Mouse (Mus musculus): ENCODE results near the gene Opcml. TPM values are rescaled to one million over a fixed set of nuclear protein-coding genes. Genes with fewer than 3 reads are reported as not detected.

The Opcml gene
- polyA plus RNA-seq, 2 experiments = 3.7 to 5.5 TPM

DNA sequence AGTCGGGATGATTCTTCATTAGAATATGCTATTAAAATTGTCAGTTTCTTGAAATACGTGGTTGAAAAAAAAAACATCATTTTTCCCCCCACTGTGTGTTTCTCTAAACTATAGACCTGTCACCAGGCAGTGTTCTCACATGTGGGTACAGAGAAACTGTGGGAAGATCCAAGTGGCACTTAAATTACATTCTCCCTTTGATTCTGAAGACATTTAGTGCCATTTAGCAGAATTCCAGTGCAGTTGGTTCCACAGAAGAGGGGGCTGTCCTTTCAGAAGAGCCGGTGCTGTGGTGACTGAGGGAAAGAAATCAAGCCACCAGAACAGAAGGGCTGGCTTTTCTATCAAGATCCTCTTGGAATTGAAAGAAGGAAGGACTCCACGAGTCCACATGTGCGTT, 181.7 kb downstream of the Opcml start:
- Histone ChIP-seq H3K27ac (replicated peaks; ENCODE audit: low read depth, low read length) (no peak overlapping the region), H3K9ac (ENCODE audit: low read depth, low read length, severe bottlenecking) (no peak overlapping the region), H3K4me2 (replicated peaks; ENCODE audit: low read depth, low read length, severe bottlenecking) (no peak overlapping the region), H3K4me3 (replicated peaks; ENCODE audit: low read length) (no peak overlapping the region), H3K27me3 (ENCODE audit: control insufficient read depth, insufficient read depth, low read length) (no peaks in the 10 kb centered on the region), H3K4me1 (ENCODE audit: control insufficient read depth, insufficient read depth, low read length) (no peaks in the 10 kb centered on the region), H3K9me3 (ENCODE audit: control insufficient read depth, low read length) (no peaks in the 10 kb centered on the region), H3K36me3 (ENCODE audit: control insufficient read depth, insufficient read depth, low read length) (no peaks in the 10 kb centered on the region)
- DNase-seq (ENCODE audit: low spot score) (no peak), ATAC-seq (ENCODE audit: low FRiP score, low read depth) (no peak)
- no peak for TF ChIP-seq POLR2A (IDR thresholded peaks at IDR 0.05; ENCODE audit: borderline replicate concordance, extremely low read depth, insufficient read depth, insufficient read length)
- 74% methylated on average over 5 of the region's 5 CpGs for WGBS

DNA sequence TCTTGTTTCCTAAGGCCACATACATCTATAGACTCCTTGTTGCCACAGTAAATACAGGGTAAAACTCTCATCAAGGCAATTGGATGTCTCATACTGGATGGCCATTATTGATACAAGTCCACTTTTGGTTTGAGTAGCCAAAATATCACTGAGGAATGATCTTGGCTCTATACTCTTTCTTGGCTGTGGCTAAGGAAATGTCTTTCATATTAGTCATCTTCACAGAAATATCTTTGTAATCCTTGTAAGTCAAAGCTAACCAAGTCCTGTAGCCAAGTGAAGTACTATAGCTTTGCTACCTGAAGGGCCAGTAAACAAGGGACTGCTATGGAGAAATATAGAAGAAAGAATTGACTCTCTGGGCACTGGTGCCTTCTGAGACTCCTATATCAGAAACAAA, 192.0 kb downstream of the Opcml start:
- Histone ChIP-seq H3K9me3 (ENCODE audit: control insufficient read depth, low read length) (no peaks in the 10 kb centered on the region), H3K9ac (ENCODE audit: low read depth, low read length, severe bottlenecking) (no peak overlapping the region), H3K4me2 (replicated peaks; ENCODE audit: low read depth, low read length, severe bottlenecking) (no peak overlapping the region), H3K27me3 (ENCODE audit: control insufficient read depth, insufficient read depth, low read length) (no peaks in the 10 kb centered on the region), H3K27ac (replicated peaks; ENCODE audit: low read depth, low read length) (no peak overlapping the region), H3K36me3 (ENCODE audit: control insufficient read depth, insufficient read depth, low read length) (no peaks in the 10 kb centered on the region), H3K4me1 (ENCODE audit: control insufficient read depth, insufficient read depth, low read length) (no peaks in the 10 kb centered on the region), H3K4me3 (replicated peaks; ENCODE audit: low read length) (no peak overlapping the region)
- TF ChIP-seq POLR2A (IDR thresholded peaks at IDR 0.05; ENCODE audit: borderline replicate concordance, extremely low read depth, insufficient read depth, insufficient read length) = no peak
- DNase-seq (ENCODE audit: low spot score) (no peak), ATAC-seq (ENCODE audit: low FRiP score, low read depth) (no peak)

DNA sequence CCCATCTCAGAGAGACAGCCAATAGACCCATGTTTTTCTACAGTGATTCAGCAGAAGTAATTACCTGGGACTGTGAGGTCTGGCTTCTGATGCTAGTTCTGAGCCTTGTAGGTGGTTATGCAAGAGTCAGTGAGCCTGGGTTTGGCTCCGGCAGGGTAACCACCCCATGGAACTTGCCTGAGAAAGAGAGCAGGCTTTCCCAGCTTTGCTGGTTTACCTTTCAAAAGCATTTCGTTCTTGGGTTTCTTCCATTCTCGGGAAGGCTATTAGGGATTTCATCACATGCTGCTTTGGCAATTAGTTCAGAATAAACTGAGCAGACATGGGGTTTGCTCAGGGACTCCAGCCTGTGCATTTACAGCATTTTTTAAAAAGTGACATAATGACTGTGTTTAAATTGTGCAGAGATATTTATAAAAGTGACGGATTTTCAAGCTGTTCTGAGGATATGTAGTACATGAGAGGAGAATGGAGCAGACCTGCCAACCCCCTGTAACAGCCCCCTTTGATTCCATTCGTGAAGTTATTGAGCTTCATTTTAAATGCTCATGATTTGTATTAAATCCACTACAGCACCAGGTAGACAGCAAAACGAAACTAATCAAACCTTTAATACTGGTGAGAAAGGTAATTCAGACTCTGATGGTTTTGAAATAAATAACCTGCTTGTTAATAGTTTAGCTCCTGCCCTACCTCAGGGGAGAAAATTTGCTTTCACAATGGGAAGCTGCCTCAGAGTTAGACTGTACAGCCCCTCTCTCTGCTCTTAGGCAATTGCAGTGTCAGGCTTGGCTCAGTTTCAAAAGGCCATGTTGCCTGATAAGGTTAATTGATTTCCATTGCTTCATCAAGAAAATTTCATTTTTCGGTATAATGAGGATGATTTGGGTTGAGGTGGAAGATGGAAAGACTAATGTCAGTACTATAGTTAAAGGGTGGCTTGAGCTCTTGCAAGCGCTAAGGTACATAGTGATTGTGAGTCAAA, 196.3 kb downstream of the Opcml start:
- 68% methylated on average over 8 of the region's 8 CpGs for WGBS
- Histone ChIP-seq H3K27ac (replicated peaks; ENCODE audit: low read depth, low read length) (no peak overlapping the region), H3K4me2 (replicated peaks; ENCODE audit: low read depth, low read length, severe bottlenecking) (no peak overlapping the region), H3K27me3 (ENCODE audit: control insufficient read depth, insufficient read depth, low read length) (no peaks in the 10 kb centered on the region), H3K4me3 (replicated peaks; ENCODE audit: low read length) (no peak overlapping the region), H3K9ac (ENCODE audit: low read depth, low read length, severe bottlenecking) (no peak overlapping the region), H3K4me1 (ENCODE audit: control insufficient read depth, insufficient read depth, low read length) (no peaks in the 10 kb centered on the region), H3K36me3 (ENCODE audit: control insufficient read depth, insufficient read depth, low read length) (no peaks in the 10 kb centered on the region), H3K9me3 (ENCODE audit: control insufficient read depth, low read length) (no peaks in the 10 kb centered on the region)
- DNase-seq (ENCODE audit: low spot score) (peak; percentile 12), ATAC-seq (ENCODE audit: low FRiP score, low read depth) (no peak)
- TF ChIP-seq POLR2A (IDR thresholded peaks at IDR 0.05; ENCODE audit: borderline replicate concordance, extremely low read depth, insufficient read depth, insufficient read length) = no peak

GRCm38 (mm10) chr9:27991611-27992010, 201.0 kb downstream of the Opcml start:
- no peaks in the 10 kb centered on the region for H3K27me3 ChIP-seq (ENCODE audit: control insufficient read depth, insufficient read depth, low read length)
- DNase-seq (ENCODE audit: low spot score) (no peak), ATAC-seq (ENCODE audit: low FRiP score, low read depth) (no peak)
- no peaks in the 10 kb centered on the region for H3K9me3 ChIP-seq (ENCODE audit: control insufficient read depth, low read length)
- no peak for TF ChIP-seq POLR2A (IDR thresholded peaks at IDR 0.05; ENCODE audit: borderline replicate concordance, extremely low read depth, insufficient read depth, insufficient read length)
- no peaks in the 10 kb centered on the region for H3K4me1 ChIP-seq (ENCODE audit: control insufficient read depth, insufficient read depth, low read length)
- H3K36me3 ChIP-seq (ENCODE audit: control insufficient read depth, insufficient read depth, low read length) = no peaks in the 10 kb centered on the region
- H3K27ac ChIP-seq (replicated peaks; ENCODE audit: low read depth, low read length) = no peak overlapping the region
- no peak overlapping the region for H3K4me3 ChIP-seq (replicated peaks; ENCODE audit: low read length)
- H3K9ac ChIP-seq (ENCODE audit: low read depth, low read length, severe bottlenecking) = no peak overlapping the region
- 84% methylated on average over 4 of the region's 4 CpGs for WGBS
- H3K4me2 ChIP-seq (replicated peaks; ENCODE audit: low read depth, low read length, severe bottlenecking) = no peak overlapping the region

DNA sequence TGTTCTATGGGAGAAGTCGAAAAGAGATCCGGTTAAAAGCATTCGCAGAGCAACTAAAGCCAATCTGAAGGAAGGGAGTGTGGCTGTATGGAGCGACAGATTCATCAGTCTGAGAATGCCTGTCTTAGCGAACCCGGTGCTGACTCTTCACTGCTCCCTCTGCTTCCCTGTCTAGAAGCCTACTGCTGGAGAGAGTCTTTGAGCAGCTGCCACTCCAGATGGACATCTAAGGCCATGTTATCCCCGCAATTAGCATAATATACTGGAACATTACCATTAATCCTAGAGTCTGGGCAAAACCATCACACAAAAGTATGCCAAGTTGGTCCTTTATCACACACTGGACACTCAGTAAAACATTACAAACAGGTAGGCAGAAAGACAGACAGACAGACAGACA, 206.0 kb downstream of the Opcml start:
- ATAC-seq (ENCODE audit: low FRiP score, low read depth) (no peak), DNase-seq (ENCODE audit: low spot score) (no peak)
- no peaks in the 10 kb centered on the region for H3K4me1 ChIP-seq (ENCODE audit: control insufficient read depth, insufficient read depth, low read length)
- H3K27ac ChIP-seq (replicated peaks; ENCODE audit: low read depth, low read length) = no peak overlapping the region
- H3K27me3 ChIP-seq (ENCODE audit: control insufficient read depth, insufficient read depth, low read length) = no peaks in the 10 kb centered on the region
- H3K9ac ChIP-seq (ENCODE audit: low read depth, low read length, severe bottlenecking) = no peak overlapping the region
- H3K4me3 ChIP-seq (replicated peaks; ENCODE audit: low read length) = no peak overlapping the region
- H3K9me3 ChIP-seq (ENCODE audit: control insufficient read depth, low read length) = no peaks in the 10 kb centered on the region
- WGBS = 90% methylated on average over 7 of the region's 7 CpGs
- no peaks in the 10 kb centered on the region for H3K36me3 ChIP-seq (ENCODE audit: control insufficient read depth, insufficient read depth, low read length)
- TF ChIP-seq POLR2A (IDR thresholded peaks at IDR 0.05; ENCODE audit: borderline replicate concordance, extremely low read depth, insufficient read depth, insufficient read length) = no peak
- H3K4me2 ChIP-seq (replicated peaks; ENCODE audit: low read depth, low read length, severe bottlenecking) = no peak overlapping the region

Measured in limb, embryonic 14.5 days (tissue).